Mouse (Mus musculus) forebrain, embryonic 10.5 days (tissue): ENCODE results near the gene Gpr132. TPM values are rescaled to one million over a fixed set of nuclear protein-coding genes. Genes with fewer than 3 reads are reported as not detected.
"Not testable (repeated sequence)": the region's sequence is repeated elsewhere in the genome, so short reads cannot be mapped to it uniquely, and the experiment has no call there.

Source experiments
- DNase-seq: peaks from one replicate; pipeline ENCODE4 v3.0.0-alpha.2; 2017; ENCODE audit warnings: low spot score; ENCODE audit errors: extremely low spot score
- H3K27ac ChIP-seq: fragments of 300-500 bp; sonication (generic); 2 replicates; pipeline ENCODE4 v1.5.1; 2016; ENCODE audit warnings: mild to moderate bottlenecking
- H3K27me3 ChIP-seq: fragments of 300-500 bp; sonication (generic); 2 replicates; pipeline ENCODE4 v1.6.1; 2016; ENCODE audit warnings: mild to moderate bottlenecking; ENCODE audit not compliant: poor library complexity, severe bottlenecking
- H3K36me3 ChIP-seq: fragments of 300-500 bp; sonication (generic); replicated peaks from 2 replicates; pipeline ENCODE4 v1.6.1; 2016; ENCODE audit warnings: mild to moderate bottlenecking, moderate library complexity
- H3K4me1 ChIP-seq: fragments of 300-500 bp; sonication (generic); 2 replicates; pipeline ENCODE4 v1.6.1; 2016
- H3K4me3 ChIP-seq: fragments of 300-500 bp; sonication (generic); 2 replicates; pipeline ENCODE4 v1.5.1; 2016; ENCODE audit warnings: mild to moderate bottlenecking, moderate library complexity
- H3K9me3 ChIP-seq: fragments of 300-500 bp; sonication (generic); 2 replicates; pipeline ENCODE4 v1.6.1; 2016; ENCODE audit warnings: mild to moderate bottlenecking, moderate library complexity
- WGBS: fragments of 180-500 bp; shearing (Covaris S2); methylation state at CpG from one replicate; pipeline ENCODE4 v1.1.7; 2016; 5-methylcytosine and 5-hydroxymethylcytosine counted together
- polyA plus RNA-seq: library from polyadenylated mRNA; unstranded; fragments of >200 nt; fragmentation: Nextera tagmentation; extraction: Ambion mirVana; gene quantifications from 2 replicates; pipeline ENCODE4 v1.2.1, GENCODE M21; 2016

Gpr132 gene
- polyA plus RNA-seq, 1 experiment from 2014 or later = 0.07 TPM

GRCm38 (mm10) chr12:112821974-112822373, 46.1 kb downstream of the Gpr132 start:
- H3K27ac ChIP-seq = no peak overlapping the region
- no peaks in the 10 kb centered on the region for H3K9me3 ChIP-seq
- DNase-seq = no peak
- peaks cover 46% of the 10 kb centered on the region for H3K4me1 ChIP-seq
- no peak overlapping the region for H3K4me3 ChIP-seq
- no peaks in the 10 kb centered on the region for H3K27me3 ChIP-seq
- peaks cover 99% of the 10 kb centered on the region for H3K36me3 ChIP-seq
- WGBS = 89% methylated on average over 4 of the region's 4 CpGs

- H3K4me1 ChIP-seq = peaks cover 39% of the 10 kb centered on the region
- no peak for DNase-seq
- H3K27ac ChIP-seq = no peak overlapping the region
- H3K27me3 ChIP-seq = no peaks in the 10 kb centered on the region
- no peaks in the 10 kb centered on the region for H3K9me3 ChIP-seq
- 80% methylated on average over 1 of the region's 1 CpGs for WGBS
- no peak overlapping the region for H3K4me3 ChIP-seq
- H3K36me3 ChIP-seq = peaks cover 99% of the 10 kb centered on the region
Measured at GRCm38 (mm10) chr12:112821216-112821615, 46.8 kb downstream of the Gpr132 start.

DNA sequence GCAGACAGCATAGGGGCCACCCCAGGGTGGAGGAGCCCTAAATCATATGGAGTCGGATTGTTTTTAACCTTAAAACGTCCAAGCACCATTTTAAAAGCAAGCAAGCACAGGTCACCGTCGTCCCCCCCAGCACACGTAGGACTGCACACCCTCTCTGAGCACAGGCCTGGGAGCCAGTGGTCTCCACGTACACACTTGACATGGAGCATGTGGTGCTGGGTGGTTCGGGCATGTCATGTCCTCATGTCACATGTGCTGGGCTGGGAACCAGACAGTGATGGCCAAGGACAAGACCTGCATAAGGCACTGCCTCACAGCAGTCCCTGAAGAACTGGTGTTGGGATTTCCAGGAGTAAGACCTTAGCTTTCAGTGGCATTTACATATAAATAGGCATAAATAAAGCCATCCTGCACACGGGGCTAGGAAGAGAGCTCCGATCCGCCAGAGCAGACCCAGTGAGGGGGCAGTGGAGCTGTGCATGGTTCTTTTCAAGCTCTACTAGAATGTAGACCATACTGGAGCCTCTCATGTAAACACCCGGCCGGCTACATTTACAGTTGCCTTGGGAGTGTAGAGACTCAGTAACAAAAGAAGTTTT, 47.5 kb downstream of the Gpr132 start:
- 87% methylated on average over 12 of the region's 12 CpGs for WGBS
- Histone ChIP-seq H3K36me3 (peaks cover 99% of the 10 kb centered on the region), H3K9me3 (no peaks in the 10 kb centered on the region)

DNA sequence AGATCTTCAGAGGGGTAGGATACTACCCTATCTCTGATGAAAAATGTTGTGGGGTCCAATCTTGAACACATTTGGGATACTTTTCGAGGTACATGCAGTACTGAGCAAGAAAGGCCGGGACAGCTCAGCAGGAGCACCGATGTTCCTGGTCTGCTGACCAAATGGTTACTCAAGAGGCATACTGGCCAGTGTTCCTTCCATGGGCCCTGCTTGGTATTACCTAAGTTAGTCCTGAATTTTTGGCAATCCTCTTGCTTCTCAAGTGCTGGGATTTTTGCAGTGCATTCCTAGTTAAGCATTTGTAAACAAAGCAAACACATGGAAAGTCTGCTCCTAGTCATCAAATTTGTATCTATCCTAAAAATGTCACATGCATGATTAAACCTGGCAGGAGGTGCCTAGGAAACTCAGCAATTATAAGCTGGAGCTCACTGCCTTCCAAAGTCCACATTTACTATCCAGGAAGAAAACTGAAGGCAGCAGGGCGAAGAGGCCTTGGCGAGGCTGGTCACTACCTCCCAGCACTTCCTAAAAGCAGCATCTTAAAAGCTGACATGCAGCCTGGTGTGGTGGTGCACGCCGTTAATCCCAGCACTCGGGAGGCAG, 48.9 kb downstream of the Gpr132 start:
- Histone ChIP-seq H3K4me1 (peaks cover 21% of the 10 kb centered on the region), H3K27ac (no peak overlapping the region), H3K36me3 (peaks cover 100% of the 10 kb centered on the region), H3K27me3 (no peaks in the 10 kb centered on the region), H3K4me3 (no peak overlapping the region), H3K9me3 (no peaks in the 10 kb centered on the region)
- WGBS = 92% methylated on average over 8 of the region's 8 CpGs
- no peak for DNase-seq

More for the DNA sequence above, 47.5 kb downstream of the Gpr132 start:
- Histone ChIP-seq H3K4me3 (no peak overlapping the region), H3K4me1 (peaks cover 32% of the 10 kb centered on the region), H3K27ac (no peak overlapping the region), H3K27me3 (no peaks in the 10 kb centered on the region)
- no peak for DNase-seq

GRCm38 (mm10) chr12:112816866-112817265, 51.2 kb downstream of the Gpr132 start:
- not testable (repeated sequence) for H3K27me3 ChIP-seq, H3K4me1 ChIP-seq, H3K27ac ChIP-seq, H3K4me3 ChIP-seq, H3K9me3 ChIP-seq, DNase-seq
- peaks cover 100% of the 10 kb centered on the region for H3K36me3 ChIP-seq
- 88% methylated on average over 7 of the region's 7 CpGs for WGBS

DNA sequence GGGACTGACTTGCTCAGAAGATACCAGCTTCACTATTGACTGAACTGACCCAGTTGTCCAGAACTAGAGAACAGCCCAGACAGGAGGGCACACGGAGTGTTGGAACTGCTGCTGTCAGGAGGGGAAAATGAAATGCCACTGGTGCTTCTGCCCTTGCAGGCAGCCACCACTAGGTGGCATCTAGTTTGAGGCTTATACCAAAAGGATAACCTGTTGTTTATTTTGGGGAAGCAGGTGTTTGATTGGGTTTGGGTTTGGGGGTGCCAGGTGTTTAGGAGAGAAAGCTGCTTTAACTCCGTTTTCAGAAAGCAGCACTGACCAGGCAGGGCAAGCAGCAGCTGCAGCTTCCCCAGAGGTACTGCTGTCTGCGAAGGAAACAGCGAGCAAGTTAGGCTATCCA, 51.7 kb downstream of the Gpr132 start:
- Histone ChIP-seq H3K9me3 (no peaks in the 10 kb centered on the region), H3K4me1 (0 out of 2 replicates have a peak, but pooled peaks cover 2% of the 10 kb centered on the region), H3K27ac (no peak overlapping the region), H3K27me3 (peaks cover 3% of the 10 kb centered on the region; the same call in 1 of the 2 replicates), H3K36me3 (peaks cover 100% of the 10 kb centered on the region), H3K4me3 (no peak overlapping the region)
- 63% methylated on average over 4 of the region's 4 CpGs for WGBS
- no peak for DNase-seq

DNA sequence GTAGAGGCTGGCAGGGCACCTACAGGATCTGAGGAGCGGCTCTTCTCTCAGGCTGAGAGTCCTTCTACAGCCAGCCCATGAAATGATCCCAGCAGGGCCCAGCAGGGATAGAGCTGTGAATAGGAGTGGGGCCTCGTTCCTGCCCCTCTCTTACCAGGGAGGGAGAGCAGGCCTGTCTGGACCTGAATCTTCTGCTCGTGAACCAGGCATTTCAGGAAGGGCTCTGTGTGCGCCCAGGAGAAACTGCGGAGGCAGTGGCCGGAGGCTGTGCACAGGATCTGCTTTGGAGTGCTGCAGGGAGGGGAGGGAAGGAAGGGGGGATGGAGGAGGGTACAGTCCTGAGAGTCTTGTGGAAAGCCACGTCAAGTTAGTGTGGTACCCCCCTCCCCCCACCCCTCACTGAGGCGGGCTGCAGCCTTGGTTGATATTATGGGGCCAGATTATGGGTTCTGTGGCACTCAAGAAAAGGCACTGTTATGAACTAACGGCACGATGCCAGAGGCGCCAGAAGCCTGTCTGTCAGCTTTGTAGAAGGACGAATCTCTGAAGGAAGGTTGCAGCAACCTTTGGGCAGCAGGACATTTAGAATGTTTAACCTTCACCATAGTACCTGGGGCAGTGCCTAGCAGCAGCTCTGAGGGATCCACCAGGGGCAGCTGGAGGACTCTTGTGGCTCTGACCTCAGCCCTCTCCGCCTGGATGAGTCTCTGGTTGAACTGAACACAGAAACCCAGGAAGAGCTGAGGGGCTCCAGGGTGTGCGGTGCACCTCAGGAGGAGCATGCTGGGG, 53.2 kb downstream of the Gpr132 start:
- H3K27ac ChIP-seq = no peak overlapping the region
- peaks cover 17% of the 10 kb centered on the region; the same call in 1 of the 2 replicates for H3K27me3 ChIP-seq
- 79% methylated on average over 14 of the region's 14 CpGs for WGBS
- H3K4me3 ChIP-seq = no peak overlapping the region
- H3K9me3 ChIP-seq = no peaks in the 10 kb centered on the region
- peaks cover 13% of the 10 kb centered on the region for H3K4me1 ChIP-seq
- H3K36me3 ChIP-seq = peaks cover 89% of the 10 kb centered on the region
- DNase-seq = no peak

GRCm38 (mm10) chr12:112813370-112813769, 54.7 kb downstream of the Gpr132 start:
- H3K27ac ChIP-seq = no peak overlapping the region
- no peak for DNase-seq
- 87% methylated on average over 7 of the region's 7 CpGs for WGBS
- H3K36me3 ChIP-seq = peaks cover 74% of the 10 kb centered on the region
- H3K4me3 ChIP-seq = no peak overlapping the region
- peaks cover 18% of the 10 kb centered on the region; the same call in 1 of the 2 replicates for H3K27me3 ChIP-seq
- H3K4me1 ChIP-seq = peaks cover 27% of the 10 kb centered on the region
- H3K9me3 ChIP-seq = no peaks in the 10 kb centered on the region

- Histone ChIP-seq H3K9me3 (no peaks in the 10 kb centered on the region), H3K27me3 (peaks cover 29% of the 10 kb centered on the region), H3K4me3 (peak overlapping the region; percentile 79), H3K4me1 (peaks cover 32% of the 10 kb centered on the region), H3K36me3 (peaks cover 44% of the 10 kb centered on the region), H3K27ac (no peak overlapping the region)
- no peak for DNase-seq
- WGBS = 71% methylated on average over 19 of the region's 19 CpGs
Measured at GRCm38 (mm10) chr12:112810092-112810885, 57.7 kb downstream of the Gpr132 start.

GRCm38 (mm10) chr12:112809641-112810040, 58.4 kb downstream of the Gpr132 start:
- Histone ChIP-seq H3K27me3 (peaks cover 34% of the 10 kb centered on the region), H3K36me3 (peaks cover 37% of the 10 kb centered on the region), H3K4me3 (peak overlapping the region; percentile 79), H3K4me1 (peaks cover 32% of the 10 kb centered on the region), H3K9me3 (no peaks in the 10 kb centered on the region), H3K27ac (no peak overlapping the region)
- no peak for DNase-seq
- 24% methylated on average over 8 of the region's 8 CpGs for WGBS

- Histone ChIP-seq H3K27me3 (peaks cover 43% of the 10 kb centered on the region), H3K4me3 (peak within 1 kb of the TSS; percentile 79), H3K27ac (peak within 1 kb of the TSS; percentile 80), H3K4me1 (peaks cover 36% of the 10 kb centered on the region), H3K9me3 (no peaks in the 10 kb centered on the region), H3K36me3 (peaks cover 28% of the 10 kb centered on the region)
- DNase-seq = peak; percentile 89
- WGBS = under 1% methylated on average over 64 of the region's 64 CpGs
Measured at GRCm38 (mm10) chr12:112808587-112809364, 59.3 kb downstream of the Gpr132 start, which contains the start of gene Clba1. Gene Clba1, plus strand, starts transcription at chr12:112808937.

DNA sequence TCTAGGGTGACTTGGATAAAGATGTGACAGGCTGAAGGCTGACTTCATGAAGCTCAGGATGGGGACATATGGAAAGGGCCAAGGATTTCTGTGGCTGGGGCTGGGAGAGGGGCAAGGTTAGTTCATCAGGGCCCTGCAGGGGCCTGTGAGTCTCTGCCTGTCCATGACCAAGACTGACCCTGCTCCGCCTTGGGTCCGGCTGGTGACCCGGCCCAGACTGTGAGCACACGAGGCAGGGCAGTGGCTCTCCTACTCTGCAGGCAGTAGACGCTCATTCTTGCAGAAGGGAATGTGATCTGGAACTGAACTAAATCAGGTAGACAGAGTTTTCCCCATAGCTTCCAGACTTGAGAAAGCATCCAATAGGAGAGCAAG, 59.8 kb downstream of the Gpr132 start:
- WGBS = 69% methylated on average over 5 of the region's 5 CpGs
- no peak for DNase-seq
- Histone ChIP-seq H3K4me3 (peak overlapping the region; percentile 79), H3K9me3 (no peaks in the 10 kb centered on the region), H3K27ac (peak overlapping the region; percentile 80), H3K36me3 (peaks cover 23% of the 10 kb centered on the region), H3K4me1 (peaks cover 39% of the 10 kb centered on the region), H3K27me3 (peaks cover 48% of the 10 kb centered on the region)
